Mouse (Mus musculus) stomach, postnatal 0 days (tissue): ENCODE measurements around the gene Lhx4.

Source experiments
- CTCF ChIP-seq: IDR thresholded peaks from 2 replicates; pipeline ENCODE4 v1.5.1; 2016; ENCODE audit warnings: antibody characterized with exemption, low read depth, mild to moderate bottlenecking, moderate library complexity
- EP300 ChIP-seq: optimal IDR thresholded peaks from 2 replicates; pipeline ENCODE3; 2016; ENCODE audit warnings: antibody characterized with exemption

DNA sequence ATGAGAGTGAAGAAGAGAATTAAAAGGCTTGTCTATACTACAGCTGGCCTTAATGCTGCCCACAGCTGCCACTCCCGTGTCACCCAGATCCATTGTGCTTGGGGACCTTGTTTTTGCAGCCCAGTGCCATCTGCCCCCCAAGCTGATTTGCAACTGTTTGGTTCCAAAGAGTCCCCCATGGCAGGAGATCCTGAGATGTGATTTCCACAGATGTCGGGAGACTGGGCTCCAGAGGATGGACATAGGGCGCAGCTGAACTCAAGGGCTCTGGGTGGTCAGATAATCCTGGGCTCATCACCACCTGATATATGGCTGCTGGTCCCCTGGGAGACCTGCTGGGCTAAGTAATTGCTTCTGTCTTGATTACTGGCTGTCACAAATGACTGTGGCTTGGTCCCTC is 32.6 kb downstream of the Lhx4 start:
- no peak for TF ChIP-seq CTCF
- no peak for TF ChIP-seq EP300
